28 mouse cellular contexts compared by ENCODE assay signal in genomic region chr6:118830851-118831250, GRCm38 (mm10).
A peak's percentile ranks its signal among the peaks of the same experiment; 100 is the strongest.
DNase-seq lines count a peak whose midpoint lies in the region; ATAC-seq and TF ChIP-seq lines count a peak whose summit lies in the region.
"Had no signal": no experiment of that assay in that cellular context is flagged by ENCODE, and none has a peak within 500 bp of the region (broad histone marks: within the 10 kb centered on the region; RNA-seq: fewer than 3 reads in every experiment).

No protein-coding gene starts in this region.

- H3K27ac ChIP-seq in forebrain, postnatal 0 days (ENCODE audit: low read depth, low read length): no peak overlapping the region
- H3K27ac ChIP-seq in forebrain, embryonic 11.5 days (ENCODE audit: low read depth, low read length): no peak overlapping the region
- peak overlapping the region; percentile 48 for H3K27ac ChIP-seq in liver, embryonic 15.5 days (replicated peaks)
- H3K27ac ChIP-seq: embryonic facial prominence, embryonic 13.5 days; forebrain, embryonic 10.5 days; heart, embryonic 15.5 days; kidney, postnatal 0 days; macrophage had no signal

- ATAC-seq in forebrain, postnatal 0 days: peak; percentile 58
- ATAC-seq in forebrain, embryonic 11.5 days (replicated peaks; ENCODE audit: low FRiP score): no peak
- ATAC-seq in liver, embryonic 15.5 days (ENCODE audit: insufficient read depth): peak; percentile 76
- ATAC-seq: forebrain, embryonic 16.5 days; hindbrain, embryonic 16.5 days; lung, postnatal 0 days; midbrain, embryonic 16.5 days; Patski had no signal

- no peak overlapping the region for H3K9ac ChIP-seq in forebrain, postnatal 0 days
- H3K9ac ChIP-seq in forebrain, embryonic 11.5 days (ENCODE audit: low read length): no peak overlapping the region
- peak overlapping the region; percentile 7; the same call in 1 of the 2 replicates for H3K9ac ChIP-seq in liver, embryonic 15.5 days
- H3K9ac ChIP-seq: embryonic facial prominence, embryonic 13.5 days; heart, embryonic 15.5 days had no signal

- no peak overlapping the region for H3K4me2 ChIP-seq in forebrain, postnatal 0 days (ENCODE audit: low read depth)
- H3K4me2 ChIP-seq in forebrain, embryonic 11.5 days (ENCODE audit: low read depth, low read length, severe bottlenecking): no peak overlapping the region
- peak overlapping the region; percentile 35 for H3K4me2 ChIP-seq in liver, embryonic 15.5 days
- H3K4me2 ChIP-seq: embryonic facial prominence, embryonic 13.5 days; heart, embryonic 15.5 days; midbrain, embryonic 11.5 days had no signal

- H3K36me3 ChIP-seq in forebrain, postnatal 0 days (ENCODE audit: insufficient read depth): no peaks in the 10 kb centered on the region
- H3K36me3 ChIP-seq in forebrain, embryonic 11.5 days (ENCODE audit: control insufficient read depth, insufficient read depth, low read length): no peaks in the 10 kb centered on the region
- H3K36me3 ChIP-seq in liver, embryonic 15.5 days (replicated peaks): no peaks in the 10 kb centered on the region
- H3K36me3 ChIP-seq: embryonic facial prominence, embryonic 13.5 days; forebrain, embryonic 10.5 days; heart, embryonic 15.5 days had no signal

- peak; percentile 30; the same call in 1 of the 2 replicates for TF ChIP-seq CTCF in forebrain, postnatal 0 days (IDR thresholded peaks at IDR 0.05; ENCODE audit: low read depth)

- H3K9me3 ChIP-seq in forebrain, postnatal 0 days (ENCODE audit: low read length): no peaks in the 10 kb centered on the region
- H3K9me3 ChIP-seq in forebrain, embryonic 11.5 days (ENCODE audit: control insufficient read depth, low read length): no peaks in the 10 kb centered on the region
- H3K9me3 ChIP-seq in liver, embryonic 15.5 days (replicated peaks): no peaks in the 10 kb centered on the region
- H3K9me3 ChIP-seq: embryonic facial prominence, embryonic 13.5 days; forebrain, embryonic 10.5 days; heart, embryonic 15.5 days had no signal

- H3K27me3 ChIP-seq in forebrain, postnatal 0 days (ENCODE audit: insufficient read depth, low read length): no peaks in the 10 kb centered on the region
- no peaks in the 10 kb centered on the region for H3K27me3 ChIP-seq in forebrain, embryonic 11.5 days (ENCODE audit: control insufficient read depth, insufficient read depth, low read length)
- no peaks in the 10 kb centered on the region for H3K27me3 ChIP-seq in liver, embryonic 15.5 days
- H3K27me3 ChIP-seq: embryonic facial prominence, embryonic 13.5 days; heart, embryonic 15.5 days; Patski had no signal

- peak; percentile 55 for DNase-seq in forebrain, postnatal 0 days
- no peak for DNase-seq in forebrain, embryonic 11.5 days (ENCODE audit: low spot score)
- peak; percentile 60 for DNase-seq in liver
- DNase-seq in cerebellum, adult 9-11 months: no peak
- DNase-seq in frontal cortex, postnatal 36 days (ENCODE audit: low spot score in 2 of 2): no peak
- DNase-seq in left cerebral cortex, postnatal 10 days (ENCODE audit: extremely low spot score in 1 of 2, low spot score in 2 of 2): no peak
- DNase-seq: adrenal gland, postnatal 36 days; cerebellum, adult 8-10 months; cerebellum, postnatal 36 days; embryo, embryonic 11 days; gastrocnemius, postnatal 10 days; kidney, adult 8-10 months; kidney, postnatal 4 days; layer of hippocampus, adult 9-11 months; right cerebral cortex, postnatal 25 days; thymus, postnatal 14 days had no signal

- intact Hi-C loops in left cerebral cortex, postnatal 10 days (cut with DNase I): no loop called here

- 52% methylated on average over 5 of the region's 5 CpGs for WGBS in forebrain, postnatal 0 days
- WGBS in forebrain, embryonic 11.5 days: 91% methylated on average over 5 of the region's 5 CpGs
- 19% methylated on average over 5 of the region's 5 CpGs for WGBS in liver, embryonic 15.5 days (ENCODE audit: insufficient replicate concordance)

- peaks cover 3% of the 10 kb centered on the region; the same call in 1 of the 2 replicates for H3K4me1 ChIP-seq in forebrain, postnatal 0 days (ENCODE audit: insufficient read depth)
- H3K4me1 ChIP-seq in forebrain, embryonic 11.5 days (replicated peaks; ENCODE audit: control insufficient read depth, insufficient read depth, low read length): 0 out of 2 replicates have a peak, but pooled peaks cover 3% of the 10 kb centered on the region
- peaks cover 37% of the 10 kb centered on the region for H3K4me1 ChIP-seq in liver, embryonic 15.5 days (replicated peaks)

- no peak overlapping the region for H3K4me3 ChIP-seq in forebrain, postnatal 0 days (ENCODE audit: low read depth, low read length)
- H3K4me3 ChIP-seq in forebrain, embryonic 11.5 days (ENCODE audit: low read depth, low read length): no peak overlapping the region
- H3K4me3 ChIP-seq in liver, embryonic 15.5 days (replicated peaks): no peak overlapping the region
- H3K4me3 ChIP-seq: embryonic facial prominence, embryonic 13.5 days; forebrain, embryonic 10.5 days; heart, embryonic 15.5 days had no signal

Comparison
In these comparisons a context has a peak if more than half of its experiments do, and no peak if none do; other contexts are left out.
1. DNase-seq: peak in forebrain, postnatal 0 days (single experiment) and liver (single experiment); none in forebrain, embryonic 11.5 days (single experiment), cerebellum, adult 9-11 months (single experiment), frontal cortex, postnatal 36 days (0 of 2) and left cerebral cortex, postnatal 10 days (0 of 2).